Mouse (Mus musculus) CH12.LX (cell line): ENCODE data around the gene Ubxn7. TPM values are rescaled to one million over a fixed set of nuclear protein-coding genes. Genes with fewer than 3 reads are reported as not detected.

Source experiments
- DNase-seq: peaks from one replicate; pipeline ENCODE4 v3.0.0-alpha.2; 2013; ENCODE audit errors: extremely low read depth
- H3K27ac ChIP-seq: 2 replicates; pipeline ENCODE4 v1.5.1; 2012; ENCODE audit warnings: low read depth, mild to moderate bottlenecking, control low read depth, moderate library complexity; ENCODE audit not compliant: insufficient read depth
- H3K27me3 ChIP-seq: replicated peaks from 2 replicates; pipeline ENCODE3; 2012; ENCODE audit warnings: inconsistent platforms
- H3K36me3 ChIP-seq, 2 experiments: replicated peaks in 1 of 2; 2 replicates each; pipeline versions ENCODE3 to v1.6.1; 2012; ENCODE audit warnings: inconsistent platforms in 1 of 2, low read length in 1 of 2, mild to moderate bottlenecking in 1 of 2, mixed read lengths in 1 of 2, moderate library complexity in 1 of 2; ENCODE audit not compliant: control insufficient read depth in 1 of 2, insufficient read depth in 1 of 2
- H3K4me1 ChIP-seq, 2 experiments: 2 replicates each; pipeline ENCODE4 v1.6.1; 2012; ENCODE audit warnings: inconsistent platforms in 1 of 2, moderate library complexity in 1 of 2; ENCODE audit not compliant: insufficient read depth in 2 of 2, control insufficient read depth in 1 of 2
- H3K4me2 ChIP-seq: 2 replicates; pipeline ENCODE4 v1.6.1; 2012; ENCODE audit warnings: low read depth, mild to moderate bottlenecking, control low read depth; ENCODE audit not compliant: poor library complexity, insufficient read depth, severe bottlenecking
- H3K4me3 ChIP-seq, 3 experiments: fragments of 150-350 bp in 1 of 3; sonication (generic) in 1 of 3; replicated peaks in 1 of 3; 2 replicates each; pipeline versions ENCODE3 to v1.5.1; 2011 to 2012; ENCODE audit warnings: low read depth in 2 of 3, low read length in 2 of 3, mild to moderate bottlenecking in 2 of 3, moderate library complexity in 2 of 3, control low read depth in 1 of 3, improper control_type of control experiment in 1 of 3, inconsistent platforms in 1 of 3, mixed read lengths in 1 of 3; ENCODE audit not compliant: poor library complexity in 1 of 3
- H3K79me2 ChIP-seq: replicated peaks from 2 replicates; pipeline ENCODE4 v1.6.1; 2012; ENCODE audit warnings: mild to moderate bottlenecking, moderate library complexity; ENCODE audit not compliant: control insufficient read depth, poor library complexity, insufficient read depth, severe bottlenecking; ENCODE audit errors: extremely low read depth
- H3K9ac ChIP-seq: 2 replicates; pipeline ENCODE4 v1.6.1; 2012; ENCODE audit warnings: low read depth, mild to moderate bottlenecking, control low read depth, moderate library complexity; ENCODE audit not compliant: insufficient read depth
- H3K9me3 ChIP-seq: replicated peaks from 2 replicates; pipeline ENCODE3; 2012; ENCODE audit warnings: low read length, inconsistent platforms, mixed read lengths
- BHLHE40 ChIP-seq: IDR thresholded peaks from 2 replicates; pipeline ENCODE4 v1.6.1; 2011; ENCODE audit warnings: mild to moderate bottlenecking, low read depth, low read length, improper control_type of control experiment
- CHD1 ChIP-seq: IDR thresholded peaks from 2 replicates; pipeline ENCODE4 v1.6.1; 2012; ENCODE audit warnings: low read depth, low read length, improper control_type of control experiment, inconsistent platforms
- CHD2 ChIP-seq: IDR thresholded peaks from 2 replicates; pipeline ENCODE4 v1.6.1; 2011; ENCODE audit warnings: low read length, improper control_type of control experiment
- E2F4 ChIP-seq: IDR thresholded peaks from 2 replicates; pipeline ENCODE4 v1.6.1; 2011; ENCODE audit warnings: low read depth, low read length, improper control_type of control experiment; ENCODE audit not compliant: insufficient replicate concordance
- ETS1 ChIP-seq: conservative IDR thresholded peaks from 2 replicates; pipeline ENCODE4 v1.6.1; 2012; ENCODE audit warnings: low read depth, mild to moderate bottlenecking, inconsistent platforms, low read length, improper control_type of control experiment, moderate library complexity
- GABPA ChIP-seq: IDR thresholded peaks from 2 replicates; pipeline ENCODE4 v1.6.1; 2012; ENCODE audit warnings: low read depth, low read length, improper control_type of control experiment, inconsistent platforms; ENCODE audit not compliant: insufficient replicate concordance
- HCFC1 ChIP-seq: IDR thresholded peaks from 2 replicates; pipeline ENCODE4 v1.6.1; 2012; ENCODE audit warnings: low read depth, mild to moderate bottlenecking, inconsistent platforms, low read length, improper control_type of control experiment
- IRF4 ChIP-seq: IDR thresholded peaks from 2 replicates; pipeline ENCODE4 v1.6.1; 2014; ENCODE audit warnings: low read depth, mild to moderate bottlenecking, inconsistent platforms, low read length, improper control_type of control experiment
- JUN ChIP-seq: IDR thresholded peaks from 2 replicates; pipeline ENCODE4 v1.6.1; 2011; ENCODE audit warnings: low read depth, mild to moderate bottlenecking, low read length, improper control_type of control experiment, moderate library complexity; ENCODE audit not compliant: insufficient read depth
- JUND ChIP-seq: conservative IDR thresholded peaks from 2 replicates; pipeline ENCODE4 v1.6.1; 2011; ENCODE audit warnings: low read depth, low read length, improper control_type of control experiment
- MAFK ChIP-seq: IDR thresholded peaks from 2 replicates; pipeline ENCODE4 v1.6.1; 2011; ENCODE audit warnings: low read length, improper control_type of control experiment; ENCODE audit not compliant: insufficient replicate concordance
- MAX ChIP-seq: IDR thresholded peaks from 2 replicates; pipeline ENCODE4 v1.6.1; 2011; ENCODE audit warnings: low read length, improper control_type of control experiment
- MAZ ChIP-seq: IDR thresholded peaks from 2 replicates; pipeline ENCODE4 v1.6.1; 2012; ENCODE audit warnings: low read depth, mild to moderate bottlenecking, inconsistent platforms, low read length, improper control_type of control experiment, moderate library complexity
- MEF2A ChIP-seq: IDR thresholded peaks from 2 replicates; pipeline ENCODE4 v1.6.1; 2014; ENCODE audit warnings: low read depth, mild to moderate bottlenecking, inconsistent platforms, low read length, improper control_type of control experiment, borderline replicate concordance
- MXI1 ChIP-seq: IDR thresholded peaks from 2 replicates; pipeline ENCODE4 v1.6.1; 2011; ENCODE audit warnings: mild to moderate bottlenecking, low read depth, low read length, improper control_type of control experiment
- MYC ChIP-seq: IDR thresholded peaks from 2 replicates; pipeline ENCODE4 v1.6.1; 2011; ENCODE audit warnings: low read depth, mild to moderate bottlenecking, improper control_type of control experiment, low read length
- NELFE ChIP-seq: IDR thresholded peaks from 2 replicates; pipeline ENCODE4 v1.6.1; 2011; ENCODE audit warnings: low read depth, low read length, improper control_type of control experiment
- NRF1 ChIP-seq: IDR thresholded peaks from 2 replicates; pipeline ENCODE4 v1.6.1; 2014; ENCODE audit warnings: low read depth, mild to moderate bottlenecking, inconsistent platforms, low read length, improper control_type of control experiment, moderate library complexity
- PAX5 ChIP-seq: IDR thresholded peaks from 2 replicates; pipeline ENCODE4 v1.6.1; 2012; ENCODE audit warnings: low read length, inconsistent platforms, mixed read lengths
- POLR2A ChIP-seq: IDR thresholded peaks from 2 replicates; pipeline ENCODE4 v1.6.1; 2011; ENCODE audit warnings: low read depth, mild to moderate bottlenecking, improper control_type of control experiment, low read length
- POLR2AphosphoS2 ChIP-seq: IDR thresholded peaks from 2 replicates; pipeline ENCODE4 v1.6.1; 2011; ENCODE audit warnings: low read depth, low read length, improper control_type of control experiment
- RAD21 ChIP-seq: IDR thresholded peaks from 2 replicates; pipeline ENCODE4 v1.6.1; 2011; ENCODE audit warnings: low read depth, mild to moderate bottlenecking, low read length, improper control_type of control experiment, moderate library complexity
- RCOR1 ChIP-seq: conservative IDR thresholded peaks from 2 replicates; pipeline ENCODE4 v1.6.1; 2012; ENCODE audit warnings: low read depth, mild to moderate bottlenecking, inconsistent platforms, low read length, improper control_type of control experiment
- SIN3A ChIP-seq: IDR thresholded peaks from 2 replicates; pipeline ENCODE4 v1.6.1; 2012; ENCODE audit warnings: low read length, improper control_type of control experiment, inconsistent platforms
- SMC3 ChIP-seq: IDR thresholded peaks from 2 replicates; pipeline ENCODE4 v1.6.1; 2011; ENCODE audit warnings: low read depth, low read length, improper control_type of control experiment
- TBP ChIP-seq: conservative IDR thresholded peaks from 2 replicates; pipeline ENCODE4 v1.6.1; 2011; ENCODE audit warnings: low read depth, low read length, improper control_type of control experiment
- TCF12 ChIP-seq: IDR thresholded peaks from 2 replicates; pipeline ENCODE4 v1.6.1; 2014; ENCODE audit warnings: low read depth, mild to moderate bottlenecking, inconsistent platforms, low read length, improper control_type of control experiment
- UBTF ChIP-seq: IDR thresholded peaks from 2 replicates; pipeline ENCODE4 v1.6.1; 2012; ENCODE audit warnings: low read depth, mild to moderate bottlenecking, inconsistent platforms, low read length, improper control_type of control experiment, moderate library complexity
- USF1 ChIP-seq: IDR thresholded peaks from 2 replicates; pipeline ENCODE4 v1.6.1; 2014; ENCODE audit warnings: low read depth, mild to moderate bottlenecking, inconsistent platforms, low read length, improper control_type of control experiment
- USF2 ChIP-seq: conservative IDR thresholded peaks from 2 replicates; pipeline ENCODE4 v1.6.1; 2011; ENCODE audit warnings: low read depth, low read length, improper control_type of control experiment
- ZC3H11A ChIP-seq: IDR thresholded peaks from 2 replicates; pipeline ENCODE4 v1.6.1; 2012; ENCODE audit warnings: low read depth, mild to moderate bottlenecking, inconsistent platforms, low read length, improper control_type of control experiment
- ZKSCAN1 ChIP-seq: IDR thresholded peaks from 2 replicates; pipeline ENCODE4 v1.6.1; 2012; ENCODE audit warnings: low read depth, inconsistent platforms, low read length, improper control_type of control experiment, borderline replicate concordance
- dilution Hi-C: fragments of 300-500 bp; cut with MboI; formaldehyde crosslinking; loops from 2 replicates; pipeline ENCODE4 v1.14.3; 2020; ENCODE audit warnings: low sequenced_read_pairs; ENCODE audit not compliant: extremely low pct_unique_long_range_greater_than_20kb, extremely low pct_ligation_motif_present
- in situ Hi-C: fragments of 300-500 bp; cut with MboI; formaldehyde crosslinking; loops from 3 replicates; pipeline ENCODE4 v1.14.3; 2019; ENCODE audit warnings: low sequenced_read_pairs, low pct_ligation_motif_present, low pct_unique_long_range_greater_than_20kb, mixed read lengths
- polyA plus RNA-seq: library from polyadenylated mRNA; unstranded; fragments of >175 nt; gene quantifications from 2 replicates; pipeline ENCODE4 v1.2.1, GENCODE M21; 2012; ENCODE audit warnings: low read depth; ENCODE audit not compliant: insufficient read length
- total RNA-seq, 2 experiments: library from RNA; depleted of rRNA; stranded (reverse); fragments of 300-350 nt in 1 of 2; fragments of >200 nt in 1 of 2; gene quantifications; 2 replicates each; pipeline ENCODE4 v1.2.3; 2012 to 2014

Gene Ubxn7
- total and polyA plus RNA-seq, 3 experiments, result 25.7 to 32.8 (median 26.8) TPM

GRCm38 (mm10) chr16:32433138-32433537 is 101.1 kb downstream of the Ubxn7 start:
- H3K4me3 ChIP-seq, result no peak overlapping the region
- in situ Hi-C loops, result no loop called here
- H3K79me2 ChIP-seq, result peaks cover 2% of the 10 kb centered on the region; the same call in 1 of the 2 replicates
- no peaks in the 10 kb centered on the region for H3K9me3 ChIP-seq
- DNase-seq, result no peak
- H3K9ac ChIP-seq, result no peak overlapping the region
- no peak overlapping the region for H3K27ac ChIP-seq
- no peak for TF ChIP-seq RAD21
- no peak for TF ChIP-seq CHD2
- no peak for TF ChIP-seq BHLHE40
- no peak for TF ChIP-seq GABPA
- no peak for TF ChIP-seq SMC3
- TF ChIP-seq JUN, result no peak
- TF ChIP-seq IRF4, result no peak
- TF ChIP-seq UBTF, result no peak
- TF ChIP-seq MEF2A, result no peak
- no peak for TF ChIP-seq JUND
- no peak for TF ChIP-seq MAZ
- TF ChIP-seq, all 38 proteins: peak for 0
- H3K4me2 ChIP-seq, result no peak overlapping the region
- no peaks in the 10 kb centered on the region for H3K27me3 ChIP-seq
- peaks cover 0 to 4% of the 10 kb centered on the region in 2 experiments for H3K36me3 ChIP-seq
- dilution Hi-C loops, result no loop called here
- H3K4me1 ChIP-seq, result peaks cover 9 to 40% of the 10 kb centered on the region in 2 experiments

DNA sequence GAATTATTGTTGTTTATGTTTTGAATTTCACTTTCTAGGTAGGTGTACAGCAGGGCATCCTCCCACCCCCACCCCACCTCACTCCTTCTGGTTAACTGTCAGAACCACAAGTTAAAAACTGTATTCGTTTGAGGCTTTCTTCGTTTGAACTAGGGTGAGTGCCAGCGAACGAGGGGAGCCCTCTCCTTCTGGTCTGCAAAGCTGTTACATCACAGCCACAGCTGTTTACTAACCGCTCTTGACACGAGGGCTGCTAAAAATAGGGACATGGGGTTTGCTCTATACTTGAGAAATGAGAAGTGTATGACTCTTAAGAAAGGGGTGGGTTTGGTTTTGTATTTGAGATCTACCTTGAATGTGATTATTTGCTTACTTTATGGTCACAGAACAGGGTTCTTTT is 102.0 kb downstream of the Ubxn7 start:
- Histone ChIP-seq H3K79me2 (peaks cover 2% of the 10 kb centered on the region; the same call in 1 of the 2 replicates), H3K9ac (no peak overlapping the region), H3K27ac (no peak overlapping the region), H3K4me2 (peak overlapping the region; percentile 75; the same call in 1 of the 2 replicates), H3K4me1 (peaks cover 9 to 40% of the 10 kb centered on the region in 2 experiments), H3K9me3 (no peaks in the 10 kb centered on the region), H3K4me3 (no peak overlapping the region), H3K27me3 (no peaks in the 10 kb centered on the region), H3K36me3 (peaks cover 0 to 4% of the 10 kb centered on the region in 2 experiments)
- in situ Hi-C loops, result no loop called here
- peak; percentile 68 for DNase-seq
- dilution Hi-C loops, result no loop called here
- TF ChIP-seq SMC3, result no peak
- TF ChIP-seq JUND, result no peak
- no peak for TF ChIP-seq E2F4
- TF ChIP-seq ZKSCAN1, result no peak
- TF ChIP-seq POLR2AphosphoS2, result no peak
- TF ChIP-seq ETS1, result peak; percentile 94
- no peak for TF ChIP-seq PAX5
- TF ChIP-seq POLR2A, result no peak
- no peak for TF ChIP-seq RCOR1
- TF ChIP-seq NRF1, result no peak
- no peak for TF ChIP-seq USF1
- no peak for TF ChIP-seq ZC3H11A
- TF ChIP-seq RAD21, result no peak
- TF ChIP-seq MXI1, result peak; percentile 69; the same call in 1 of the 2 replicates
- TF ChIP-seq MAFK, result no peak
- no peak for TF ChIP-seq HCFC1
- TF ChIP-seq NELFE, result no peak
- no peak for TF ChIP-seq CHD1
- TF ChIP-seq MYC, result peak; percentile 51; the same call in 1 of the 2 replicates
- no peak for TF ChIP-seq JUN
- no peak for TF ChIP-seq TCF12
- peak; percentile 70 for TF ChIP-seq BHLHE40
- TF ChIP-seq MAX, result no peak
- no peak for TF ChIP-seq TBP
- TF ChIP-seq SIN3A, result peak; percentile 76
- TF ChIP-seq UBTF, result no peak
- TF ChIP-seq GABPA, result no peak
- 0 out of 2 replicates have a peak, but pooled peaks have one; percentile 43 for TF ChIP-seq MAZ
- no peak for TF ChIP-seq CHD2
- peak; percentile 93 for TF ChIP-seq MEF2A
- TF ChIP-seq USF2, result no peak
